Mouse (Mus musculus): Measurements from ENCODE around the gene Xrcc6. TPM values are rescaled to one million over a fixed set of nuclear protein-coding genes. Genes with fewer than 3 reads are reported as not detected.

Xrcc6 gene
- total and polyA plus RNA-seq, 2 experiments, result 8.5 to 18.2 TPM

- Histone ChIP-seq H3K27ac (replicated peaks; ENCODE audit: insufficient read depth, low read depth, low read length) (no peak within 1 kb of the TSS), H3K4me1 (ENCODE audit: control insufficient read depth, insufficient read depth, low read length) (no peaks in the 10 kb centered on the region), H3K36me3 (ENCODE audit: control insufficient read depth, insufficient read depth, low read length) (no peaks in the 10 kb centered on the region), H3K27me3 (ENCODE audit: control insufficient read depth, insufficient read depth, low read length) (0 out of 2 replicates have a peak, but pooled peaks cover 2% of the 10 kb centered on the region), H3K9ac (ENCODE audit: low read depth, low read length) (no peak within 1 kb of the TSS), H3K4me3 (ENCODE audit: insufficient read depth, low read depth, low read length) (no peak within 1 kb of the TSS), H3K79me2 (ENCODE audit: control insufficient read depth, insufficient read depth, low read length) (no peaks in the 10 kb centered on the region)
- TF ChIP-seq POLR2A (IDR thresholded peaks at IDR 0.05; ENCODE audit: extremely low read depth, insufficient read depth, low read length) (no peak), CTCF (IDR thresholded peaks at IDR 0.05; ENCODE audit: low read depth, low read length) (no peak)
- 70% methylated on average over 1 of the region's 1 CpGs for WGBS
- DNase-seq (ENCODE audit: extremely low read depth, low read depth, low spot score), result no peak
These were observed 71.1 kb downstream of the Xrcc6 start, which contains the start of gene 4930407I10Rik for GRCm38 (mm10) chr15:82058719-82059201. 4930407I10Rik (plus strand) TSS chr15:82059151.

- no peaks in the 10 kb centered on the region for H3K79me2 ChIP-seq (ENCODE audit: control insufficient read depth, insufficient read depth, low read length)
- H3K4me1 ChIP-seq (ENCODE audit: control insufficient read depth, insufficient read depth, low read length), result no peaks in the 10 kb centered on the region
- no peak for DNase-seq (ENCODE audit: extremely low read depth, low read depth, low spot score)
- H3K9ac ChIP-seq (ENCODE audit: low read depth, low read length), result no peak overlapping the region
- 73% methylated on average over 14 of the region's 14 CpGs for WGBS
- H3K4me3 ChIP-seq (ENCODE audit: insufficient read depth, low read depth, low read length), result no peak overlapping the region
- TF ChIP-seq POLR2A (IDR thresholded peaks at IDR 0.05; ENCODE audit: extremely low read depth, insufficient read depth, low read length), result no peak
- no peak for TF ChIP-seq CTCF (IDR thresholded peaks at IDR 0.05; ENCODE audit: low read depth, low read length)
- 0 out of 2 replicates have a peak, but pooled peaks cover 2% of the 10 kb centered on the region for H3K27me3 ChIP-seq (ENCODE audit: control insufficient read depth, insufficient read depth, low read length)
- H3K27ac ChIP-seq (replicated peaks; ENCODE audit: insufficient read depth, low read depth, low read length), result no peak overlapping the region
- no peaks in the 10 kb centered on the region for H3K36me3 ChIP-seq (ENCODE audit: control insufficient read depth, insufficient read depth, low read length)
These were observed 76.3 kb downstream of the Xrcc6 start for GRCm38 (mm10) chr15:82063909-82064308.

GRCm38 (mm10) chr15:82065511-82065910 lies 77.9 kb downstream of the Xrcc6 start:
- peaks cover 10% of the 10 kb centered on the region for H3K27me3 ChIP-seq (ENCODE audit: control insufficient read depth, insufficient read depth, low read length)

GRCm38 (mm10) chr15:82069898-82070297 lies 82.3 kb downstream of the Xrcc6 start, which contains the start of gene Mei1:
Mei1 (plus strand) TSS chr15:82069996.
- Histone ChIP-seq H3K4me3 (ENCODE audit: insufficient read depth, low read depth, low read length) (no peak within 1 kb of the TSS), H3K4me1 (ENCODE audit: control insufficient read depth, insufficient read depth, low read length) (no peaks in the 10 kb centered on the region), H3K79me2 (ENCODE audit: control insufficient read depth, insufficient read depth, low read length) (no peaks in the 10 kb centered on the region), H3K27ac (replicated peaks; ENCODE audit: insufficient read depth, low read depth, low read length) (no peak within 1 kb of the TSS), H3K9ac (ENCODE audit: low read depth, low read length) (no peak within 1 kb of the TSS), H3K36me3 (ENCODE audit: control insufficient read depth, insufficient read depth, low read length) (no peaks in the 10 kb centered on the region), H3K27me3 (ENCODE audit: control insufficient read depth, insufficient read depth, low read length) (peaks cover 10% of the 10 kb centered on the region)
- 24% methylated on average over 40 of the region's 40 CpGs for WGBS
- DNase-seq (ENCODE audit: extremely low read depth, low read depth, low spot score), result no peak
- TF ChIP-seq CTCF (IDR thresholded peaks at IDR 0.05; ENCODE audit: low read depth, low read length) (no peak), POLR2A (IDR thresholded peaks at IDR 0.05; ENCODE audit: extremely low read depth, insufficient read depth, low read length) (no peak)

More at GRCm38 (mm10) chr15:82065511-82065910, 77.9 kb downstream of the Xrcc6 start:
- H3K4me3 ChIP-seq (ENCODE audit: insufficient read depth, low read depth, low read length), result no peak overlapping the region
- TF ChIP-seq CTCF (IDR thresholded peaks at IDR 0.05; ENCODE audit: low read depth, low read length) (peak; percentile 66), POLR2A (IDR thresholded peaks at IDR 0.05; ENCODE audit: extremely low read depth, insufficient read depth, low read length) (no peak)
- no peaks in the 10 kb centered on the region for H3K79me2 ChIP-seq (ENCODE audit: control insufficient read depth, insufficient read depth, low read length)
- H3K4me1 ChIP-seq (ENCODE audit: control insufficient read depth, insufficient read depth, low read length), result no peaks in the 10 kb centered on the region
- H3K9ac ChIP-seq (ENCODE audit: low read depth, low read length), result no peak overlapping the region
- H3K36me3 ChIP-seq (ENCODE audit: control insufficient read depth, insufficient read depth, low read length), result no peaks in the 10 kb centered on the region
- peak; percentile 55 for DNase-seq (ENCODE audit: extremely low read depth, low read depth, low spot score)
- 13% methylated on average over 7 of the region's 7 CpGs for WGBS
- no peak overlapping the region for H3K27ac ChIP-seq (replicated peaks; ENCODE audit: insufficient read depth, low read depth, low read length)

- no peak overlapping the region for H3K4me3 ChIP-seq (ENCODE audit: insufficient read depth, low read depth, low read length)
- no peak overlapping the region for H3K9ac ChIP-seq (ENCODE audit: low read depth, low read length)
These were observed 84.3 kb downstream of the Xrcc6 start for GRCm38 (mm10) chr15:82071816-82072469.

GRCm38 (mm10) chr15:82073490-82073889 lies 85.9 kb downstream of the Xrcc6 start:
- TF ChIP-seq CTCF (IDR thresholded peaks at IDR 0.05; ENCODE audit: low read depth, low read length), result no peak
- no peak for TF ChIP-seq POLR2A (IDR thresholded peaks at IDR 0.05; ENCODE audit: extremely low read depth, insufficient read depth, low read length)
- no peaks in the 10 kb centered on the region for H3K4me1 ChIP-seq (ENCODE audit: control insufficient read depth, insufficient read depth, low read length)
- H3K36me3 ChIP-seq (ENCODE audit: control insufficient read depth, insufficient read depth, low read length), result no peaks in the 10 kb centered on the region
- peaks cover 10% of the 10 kb centered on the region for H3K27me3 ChIP-seq (ENCODE audit: control insufficient read depth, insufficient read depth, low read length)
- DNase-seq (ENCODE audit: extremely low read depth, low read depth, low spot score), result peak; percentile 2
- 55% methylated on average over 7 of the region's 7 CpGs for WGBS
- no peak overlapping the region for H3K4me3 ChIP-seq (ENCODE audit: insufficient read depth, low read depth, low read length)
- H3K27ac ChIP-seq (replicated peaks; ENCODE audit: insufficient read depth, low read depth, low read length), result no peak overlapping the region
- no peaks in the 10 kb centered on the region for H3K79me2 ChIP-seq (ENCODE audit: control insufficient read depth, insufficient read depth, low read length)
- H3K9ac ChIP-seq (ENCODE audit: low read depth, low read length), result no peak overlapping the region

More at GRCm38 (mm10) chr15:82071816-82072469, 84.3 kb downstream of the Xrcc6 start:
- Histone ChIP-seq H3K4me1 (ENCODE audit: control insufficient read depth, insufficient read depth, low read length) (no peaks in the 10 kb centered on the region), H3K27me3 (ENCODE audit: control insufficient read depth, insufficient read depth, low read length) (peaks cover 10% of the 10 kb centered on the region), H3K79me2 (ENCODE audit: control insufficient read depth, insufficient read depth, low read length) (no peaks in the 10 kb centered on the region), H3K27ac (replicated peaks; ENCODE audit: insufficient read depth, low read depth, low read length) (no peak overlapping the region), H3K36me3 (ENCODE audit: control insufficient read depth, insufficient read depth, low read length) (no peaks in the 10 kb centered on the region)
- TF ChIP-seq CTCF (IDR thresholded peaks at IDR 0.05; ENCODE audit: low read depth, low read length) (no peak), POLR2A (IDR thresholded peaks at IDR 0.05; ENCODE audit: extremely low read depth, insufficient read depth, low read length) (no peak)
- no peak for DNase-seq (ENCODE audit: extremely low read depth, low read depth, low spot score)
- WGBS, result 88% methylated on average over 26 of the region's 26 CpGs
